Mouse (Mus musculus) right cerebral cortex, postnatal 4 days (tissue): ENCODE results near the gene Aox2.

ENCODE experiments used
- DNase-seq: peaks from one replicate; pipeline ENCODE4 v3.0.0-alpha.2; 2022

Aox2 gene

GRCm38 (mm10) chr1:58408141-58408540 is 130.0 kb downstream of the Aox2 start:
- DNase-seq: no peak

- no peak for DNase-seq
These were observed 131.5 kb downstream of the Aox2 start for GRCm38 (mm10) chr1:58409553-58410197.

- no peak for DNase-seq
These were observed 132.1 kb downstream of the Aox2 start for GRCm38 (mm10) chr1:58410198-58410588.

- DNase-seq: no peak
These were observed 132.7 kb downstream of the Aox2 start for GRCm38 (mm10) chr1:58410776-58411175.

- DNase-seq: no peak
These were observed 137.3 kb downstream of the Aox2 start for GRCm38 (mm10) chr1:58415442-58415841.

- DNase-seq: no peak
These were observed 137.9 kb downstream of the Aox2 start for GRCm38 (mm10) chr1:58416048-58416447.

GRCm38 (mm10) chr1:58420032-58420431 is 141.9 kb downstream of the Aox2 start:
- DNase-seq: no peak

GRCm38 (mm10) chr1:58420961-58421360 is 142.8 kb downstream of the Aox2 start:
- no peak for DNase-seq

- DNase-seq: no peak
These were observed 144.8 kb downstream of the Aox2 start for GRCm38 (mm10) chr1:58422879-58423278.

GRCm38 (mm10) chr1:58423371-58424248 is 145.5 kb downstream of the Aox2 start, which contains the start of gene Clk1:
Gene Clk1, minus strand, starts transcription at chr1:58424066.
- peak; percentile 96 for DNase-seq

GRCm38 (mm10) chr1:58424551-58424950 is 146.4 kb downstream of the Aox2 start:
- DNase-seq: no peak
